Mouse (Mus musculus): ENCODE measurements at regions not wholly inside any gene's neighbourhood (a gene's known extent, or its start where the extent isn't known, plus 50 kb on each side); places are given as distances from the start of the nearest gene placed in this dataset.

GRCm38 (mm10) chr2:75542331-75542730, 116.7 kb upstream of the Hnrnpa3 start:
- H3K27ac ChIP-seq (ENCODE audit: low read depth, low read length), result no peak overlapping the region
- H3K9me3 ChIP-seq (ENCODE audit: control insufficient read depth), result no peaks in the 10 kb centered on the region
- H3K4me2 ChIP-seq (replicated peaks; ENCODE audit: low read depth), result no peak overlapping the region
- no peaks in the 10 kb centered on the region for H3K4me1 ChIP-seq (replicated peaks; ENCODE audit: control insufficient read depth, insufficient read depth, low read length)
- TF ChIP-seq CTCF (IDR thresholded peaks at IDR 0.05; ENCODE audit: low read depth), result no peak
- no peaks in the 10 kb centered on the region for H3K36me3 ChIP-seq (ENCODE audit: control insufficient read depth, insufficient read depth)
- H3K27me3 ChIP-seq (replicated peaks; ENCODE audit: control insufficient read depth, insufficient read depth, low read length), result no peaks in the 10 kb centered on the region
- WGBS, result 73% methylated on average over 5 of the region's 5 CpGs
- H3K9ac ChIP-seq (ENCODE audit: low read depth, low read length), result no peak overlapping the region
- ATAC-seq, result no peak
- H3K4me3 ChIP-seq (ENCODE audit: low read depth, low read length), result no peak overlapping the region

DNA sequence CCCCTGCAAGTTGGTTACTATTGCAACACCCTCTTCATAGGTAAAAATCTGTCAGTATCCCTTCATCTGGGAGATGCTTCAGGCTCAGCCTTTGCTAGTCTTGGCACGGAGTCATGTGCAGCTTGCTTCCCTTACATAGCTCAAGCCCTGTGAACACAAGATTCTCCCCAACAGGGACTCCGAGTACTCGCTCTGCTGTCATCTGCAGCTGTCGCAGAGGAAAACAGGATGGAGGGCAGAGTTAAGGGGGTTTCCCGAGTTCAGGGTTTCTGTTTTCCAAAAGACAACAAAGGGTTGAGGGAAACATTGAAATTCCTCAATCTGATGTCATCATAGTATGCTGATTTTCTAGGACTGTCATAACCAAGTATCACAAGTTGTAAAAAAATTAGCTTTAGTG, 116.3 kb upstream of the Hnrnpa3 start:
- Histone ChIP-seq H3K9ac (ENCODE audit: low read depth, low read length) (no peak overlapping the region), H3K36me3 (ENCODE audit: control insufficient read depth, insufficient read depth) (no peaks in the 10 kb centered on the region)
- 50% methylated on average over 5 of the region's 5 CpGs for WGBS

DNA sequence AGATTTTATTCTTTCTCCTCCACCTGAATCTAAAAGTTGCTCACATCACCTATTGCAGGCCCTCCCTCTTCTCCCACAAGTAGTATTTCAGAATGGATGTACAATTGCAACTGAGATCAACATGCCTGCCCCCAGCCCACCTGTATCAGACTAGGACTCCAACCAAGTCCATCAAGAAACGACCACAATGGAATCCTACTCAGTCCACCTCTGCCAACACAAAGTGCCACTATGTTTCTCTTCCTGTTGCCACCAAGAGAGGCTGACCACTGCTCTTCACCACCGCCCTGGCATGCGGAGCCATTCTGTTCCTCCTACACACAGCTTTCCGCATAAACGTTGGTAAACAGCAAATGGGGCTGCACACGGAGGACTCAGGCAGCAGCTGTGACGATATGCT, 113.1 kb upstream of the Hnrnpa3 start:
- no peak for ATAC-seq

More for the DNA sequence above, 116.3 kb upstream of the Hnrnpa3 start:
- no peak for ATAC-seq
- Histone ChIP-seq H3K4me3 (ENCODE audit: low read depth, low read length) (no peak overlapping the region), H3K27ac (ENCODE audit: low read depth, low read length) (no peak overlapping the region), H3K4me1 (replicated peaks; ENCODE audit: control insufficient read depth, insufficient read depth, low read length) (no peaks in the 10 kb centered on the region), H3K4me2 (replicated peaks; ENCODE audit: low read depth) (no peak overlapping the region), H3K9me3 (ENCODE audit: control insufficient read depth) (no peaks in the 10 kb centered on the region), H3K27me3 (replicated peaks; ENCODE audit: control insufficient read depth, insufficient read depth, low read length) (no peaks in the 10 kb centered on the region)
- TF ChIP-seq CTCF (IDR thresholded peaks at IDR 0.05; ENCODE audit: low read depth), result no peak

DNA sequence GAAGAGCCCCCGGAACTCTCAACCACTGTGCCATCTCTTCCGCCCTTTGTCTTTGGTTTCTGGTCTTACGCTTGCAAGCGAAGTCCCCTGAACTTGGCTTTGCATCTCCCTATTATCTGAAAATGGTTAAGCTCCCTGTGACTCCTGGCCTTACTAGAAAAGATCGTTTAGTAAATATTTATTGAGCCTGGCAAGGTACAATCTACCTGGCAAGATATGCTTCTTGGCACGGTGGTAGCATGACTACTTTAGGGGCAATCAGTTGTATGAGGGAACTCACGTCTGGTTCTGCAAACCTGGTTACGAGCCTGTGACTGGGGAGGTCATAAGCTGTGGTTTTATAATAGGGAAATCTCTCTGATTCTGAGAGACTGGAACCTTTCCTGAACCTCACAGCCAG, 103.4 kb upstream of the Hnrnpa3 start:
- H3K4me3 ChIP-seq (ENCODE audit: low read depth, low read length), result no peak overlapping the region
- H3K9me3 ChIP-seq (ENCODE audit: control insufficient read depth), result no peaks in the 10 kb centered on the region
- no peaks in the 10 kb centered on the region for H3K36me3 ChIP-seq (ENCODE audit: control insufficient read depth, insufficient read depth)
- TF ChIP-seq CTCF (IDR thresholded peaks at IDR 0.05; ENCODE audit: low read depth), result no peak
- 0 out of 2 replicates have a peak, but pooled peaks cover 2% of the 10 kb centered on the region for H3K4me1 ChIP-seq (replicated peaks; ENCODE audit: control insufficient read depth, insufficient read depth, low read length)
- H3K4me2 ChIP-seq (replicated peaks; ENCODE audit: low read depth), result no peak overlapping the region
- ATAC-seq, result no peak
- WGBS, result 75% methylated on average over 8 of the region's 8 CpGs
- H3K9ac ChIP-seq (ENCODE audit: low read depth, low read length), result no peak overlapping the region
- H3K27ac ChIP-seq (ENCODE audit: low read depth, low read length), result no peak overlapping the region
- no peaks in the 10 kb centered on the region for H3K27me3 ChIP-seq (replicated peaks; ENCODE audit: control insufficient read depth, insufficient read depth, low read length)

More for the DNA sequence above, 113.1 kb upstream of the Hnrnpa3 start:
- 84% methylated on average over 7 of the region's 7 CpGs for WGBS
- Histone ChIP-seq H3K9me3 (ENCODE audit: control insufficient read depth) (no peaks in the 10 kb centered on the region), H3K4me3 (ENCODE audit: low read depth, low read length) (no peak overlapping the region), H3K4me2 (replicated peaks; ENCODE audit: low read depth) (no peak overlapping the region), H3K36me3 (ENCODE audit: control insufficient read depth, insufficient read depth) (no peaks in the 10 kb centered on the region), H3K9ac (ENCODE audit: low read depth, low read length) (no peak overlapping the region), H3K27ac (ENCODE audit: low read depth, low read length) (no peak overlapping the region), H3K4me1 (replicated peaks; ENCODE audit: control insufficient read depth, insufficient read depth, low read length) (no peaks in the 10 kb centered on the region), H3K27me3 (replicated peaks; ENCODE audit: control insufficient read depth, insufficient read depth, low read length) (no peaks in the 10 kb centered on the region)
- no peak for TF ChIP-seq CTCF (IDR thresholded peaks at IDR 0.05; ENCODE audit: low read depth)

GRCm38 (mm10) chr2:75556744-75557143, 102.3 kb upstream of the Hnrnpa3 start:
- Histone ChIP-seq H3K4me2 (replicated peaks; ENCODE audit: low read depth) (no peak overlapping the region), H3K27me3 (replicated peaks; ENCODE audit: control insufficient read depth, insufficient read depth, low read length) (no peaks in the 10 kb centered on the region), H3K27ac (ENCODE audit: low read depth, low read length) (no peak overlapping the region), H3K9ac (ENCODE audit: low read depth, low read length) (no peak overlapping the region), H3K4me3 (ENCODE audit: low read depth, low read length) (no peak overlapping the region), H3K36me3 (ENCODE audit: control insufficient read depth, insufficient read depth) (no peaks in the 10 kb centered on the region), H3K4me1 (replicated peaks; ENCODE audit: control insufficient read depth, insufficient read depth, low read length) (0 out of 2 replicates have a peak, but pooled peaks cover 2% of the 10 kb centered on the region), H3K9me3 (ENCODE audit: control insufficient read depth) (no peaks in the 10 kb centered on the region)
- no peak for TF ChIP-seq CTCF (IDR thresholded peaks at IDR 0.05; ENCODE audit: low read depth)
- no peak for ATAC-seq
- 70% methylated on average over 7 of the region's 7 CpGs for WGBS

DNA sequence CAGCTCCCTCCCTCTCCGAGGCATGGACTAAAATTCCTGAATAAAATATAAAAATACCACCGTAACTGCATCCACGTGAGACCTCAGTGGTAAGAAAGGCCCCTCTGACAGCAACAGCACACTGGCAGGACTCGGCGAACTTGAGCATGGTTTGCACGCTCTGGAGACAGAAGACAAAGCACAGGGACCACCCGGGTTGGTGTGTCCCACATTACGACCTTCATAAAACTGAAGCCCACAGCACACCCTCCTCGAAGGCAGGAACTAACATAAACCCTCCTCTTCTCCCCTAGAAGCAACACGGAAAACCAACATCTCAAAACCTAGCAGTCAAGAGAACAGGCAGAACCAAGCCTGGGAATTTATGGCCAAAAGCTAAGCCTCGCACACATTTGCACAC, 101.7 kb upstream of the Hnrnpa3 start:
- Histone ChIP-seq H3K27me3 (replicated peaks; ENCODE audit: control insufficient read depth, insufficient read depth, low read length) (no peaks in the 10 kb centered on the region), H3K4me2 (replicated peaks; ENCODE audit: low read depth) (no peak overlapping the region), H3K27ac (ENCODE audit: low read depth, low read length) (no peak overlapping the region), H3K9me3 (ENCODE audit: control insufficient read depth) (no peaks in the 10 kb centered on the region), H3K4me3 (ENCODE audit: low read depth, low read length) (no peak overlapping the region), H3K9ac (ENCODE audit: low read depth, low read length) (no peak overlapping the region), H3K36me3 (ENCODE audit: control insufficient read depth, insufficient read depth) (no peaks in the 10 kb centered on the region), H3K4me1 (replicated peaks; ENCODE audit: control insufficient read depth, insufficient read depth, low read length) (0 out of 2 replicates have a peak, but pooled peaks cover 2% of the 10 kb centered on the region)
- 71% methylated on average over 11 of the region's 11 CpGs for WGBS
- ATAC-seq, result no peak
- no peak for TF ChIP-seq CTCF (IDR thresholded peaks at IDR 0.05; ENCODE audit: low read depth)

GRCm38 (mm10) chr2:75559920-75560319, 99.1 kb upstream of the Hnrnpa3 start:
- H3K4me2 ChIP-seq (replicated peaks; ENCODE audit: low read depth), result no peak overlapping the region
- no peaks in the 10 kb centered on the region for H3K9me3 ChIP-seq (ENCODE audit: control insufficient read depth)
- H3K4me1 ChIP-seq (replicated peaks; ENCODE audit: control insufficient read depth, insufficient read depth, low read length), result 0 out of 2 replicates have a peak, but pooled peaks cover 2% of the 10 kb centered on the region
- H3K4me3 ChIP-seq (ENCODE audit: low read depth, low read length), result no peak overlapping the region
- no peak overlapping the region for H3K27ac ChIP-seq (ENCODE audit: low read depth, low read length)
- H3K27me3 ChIP-seq (replicated peaks; ENCODE audit: control insufficient read depth, insufficient read depth, low read length), result no peaks in the 10 kb centered on the region
- TF ChIP-seq CTCF (IDR thresholded peaks at IDR 0.05; ENCODE audit: low read depth), result no peak
- no peaks in the 10 kb centered on the region for H3K36me3 ChIP-seq (ENCODE audit: control insufficient read depth, insufficient read depth)
- WGBS, result 48% methylated on average over 6 of the region's 6 CpGs
- ATAC-seq, result no peak
- H3K9ac ChIP-seq (ENCODE audit: low read depth, low read length), result no peak overlapping the region

Measured in intestine, postnatal 0 days (tissue).